Mouse (Mus musculus) small intestine, adult 2 months (tissue): ENCODE data around the gene Schip1.

Source experiments
- CTCF ChIP-seq: fragments of 200-500 bp; IDR thresholded peaks from 2 replicates; pipeline ENCODE4 v1.5.1; 2012; ENCODE audit warnings: low read depth, mild to moderate bottlenecking, control low read depth, inconsistent platforms, low read length, moderate library complexity, mixed read lengths; ENCODE audit not compliant: insufficient replicate concordance, insufficient read length; ENCODE audit errors: extremely low read depth
- POLR2A ChIP-seq: fragments of 200-500 bp; IDR thresholded peaks from 2 replicates; pipeline ENCODE4 v1.6.1; 2012; ENCODE audit warnings: low read depth, mild to moderate bottlenecking, control low read depth, inconsistent platforms, low read length, moderate library complexity

DNA sequence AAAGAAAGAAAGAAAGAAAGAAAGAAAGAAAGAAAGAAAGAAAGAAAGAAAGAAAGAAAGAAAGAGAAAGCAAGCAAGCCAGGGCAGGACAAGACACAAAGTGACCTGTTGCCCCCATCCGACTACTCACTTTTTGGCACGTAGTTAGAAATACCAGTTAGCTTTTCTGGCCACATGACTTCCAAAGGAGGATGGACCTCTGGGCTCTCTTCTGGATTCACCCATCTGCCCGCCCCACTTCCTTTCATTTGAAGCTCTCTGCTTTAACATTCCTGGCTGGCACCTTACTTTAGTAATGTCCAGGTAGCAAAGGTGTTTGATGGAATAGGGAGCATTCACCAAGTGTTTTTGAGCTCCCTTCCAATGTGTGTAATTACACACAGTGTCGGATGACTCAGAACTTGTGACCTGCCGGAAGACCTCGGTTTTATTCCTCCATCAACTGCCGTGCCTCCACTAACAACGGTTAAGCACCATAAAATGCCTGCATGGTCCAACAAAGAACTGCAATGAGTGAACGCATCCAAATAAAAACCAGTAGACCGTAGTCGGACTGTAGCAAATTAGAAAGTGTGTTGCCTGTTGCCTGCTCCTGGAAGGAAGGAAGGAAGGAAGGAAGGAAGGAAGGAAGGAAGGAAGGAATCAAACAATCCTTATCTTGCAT is 546.1 kb downstream of the Schip1 start:
- TF ChIP-seq POLR2A: no peak
- no peak for TF ChIP-seq CTCF
